Mouse (Mus musculus): ENCODE data around the gene Prr13.

DNA sequence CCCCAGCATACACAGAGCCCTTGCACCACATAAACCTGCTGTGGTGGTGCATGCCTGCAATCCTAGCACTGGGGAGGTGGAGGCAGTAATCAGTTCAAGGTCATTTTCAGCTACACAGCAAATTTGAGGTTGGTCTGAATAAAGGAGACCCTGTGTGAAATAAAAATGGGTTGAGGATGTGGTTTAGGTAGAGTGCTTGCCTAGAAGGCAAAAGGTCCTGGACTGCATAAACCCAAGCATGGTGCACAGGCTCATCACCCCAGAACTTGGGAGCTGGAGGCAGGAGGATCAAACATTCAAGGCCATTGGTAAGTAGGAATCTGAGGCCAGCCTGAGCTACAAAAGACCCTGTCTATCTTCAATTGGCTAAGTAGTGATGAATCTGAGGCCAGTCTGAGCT lies 48.7 kb downstream of the Prr13 start:
- TF ChIP-seq POLR2A (IDR thresholded peaks at IDR 0.05; ENCODE audit: borderline replicate concordance, extremely low read depth, insufficient read depth, insufficient read length, poor library complexity, severe bottlenecking): no peak
- no peak for TF ChIP-seq CTCF (IDR thresholded peaks at IDR 0.05; ENCODE audit: borderline replicate concordance, extremely low read depth, insufficient read depth, insufficient read length)

All from brain, embryonic 14.5 days (tissue).